Mouse (Mus musculus) bone marrow, adult 2 months (tissue): ENCODE results near the gene Morn5. TPM values are rescaled to one million over a fixed set of nuclear protein-coding genes. Genes with fewer than 3 reads are reported as not detected.

ENCODE experiments used
- H3K27ac ChIP-seq: fragments of 200-500 bp; 2 replicates; pipeline ENCODE4 v1.5.1; 2012; ENCODE audit warnings: low read depth, mild to moderate bottlenecking, control low read depth, inconsistent platforms, low read length; ENCODE audit not compliant: control insufficient read depth, poor library complexity, insufficient read depth
- H3K4me1 ChIP-seq: fragments of 200-500 bp; 2 replicates; pipeline ENCODE4 v1.6.1; 2011; ENCODE audit warnings: low read length; ENCODE audit not compliant: control insufficient read depth, insufficient read depth
- H3K4me3 ChIP-seq: fragments of 200-500 bp; replicated peaks from 2 replicates; pipeline ENCODE3; 2011; ENCODE audit warnings: mild to moderate bottlenecking, low read depth, low read length, control low read depth; ENCODE audit not compliant: control insufficient read depth
- CTCF ChIP-seq: fragments of 200-500 bp; IDR thresholded peaks from 2 replicates; pipeline ENCODE4 v1.5.1; 2011; ENCODE audit warnings: low read length, control low read depth; ENCODE audit not compliant: control insufficient read depth, insufficient read depth
- POLR2A ChIP-seq: fragments of 200-500 bp; IDR thresholded peaks from 2 replicates; pipeline ENCODE4 v1.6.1; 2011; ENCODE audit warnings: low read depth, mild to moderate bottlenecking, control low read depth, low read length, borderline replicate concordance; ENCODE audit not compliant: control insufficient read depth
- WGBS: fragments of 180-500 bp; shearing (Covaris S2); methylation state at CpG from one replicate; pipeline ENCODE4 v1.1.7; 2018; 5-methylcytosine and 5-hydroxymethylcytosine counted together
- polyA plus RNA-seq: library from polyadenylated mRNA; stranded (reverse); fragments of >200 nt; gene quantifications from 2 replicates; pipeline ENCODE4 v1.2.4, GENCODE M21; 2011; ENCODE audit warnings: low replicate concordance; ENCODE audit not compliant: missing spikeins, insufficient read depth, insufficient read length

Morn5 gene
- polyA plus RNA-seq, 1 experiment = not detected

GRCm38 (mm10) chr2:36048164-36048563 is 1.1 kb upstream of the Morn5 start:
- no peak overlapping the region for H3K27ac ChIP-seq
- no peaks in the 10 kb centered on the region; the same call in 1 of the 2 replicates for H3K4me1 ChIP-seq
- TF ChIP-seq CTCF (no peak), POLR2A (no peak)
- WGBS = 41% methylated on average over 8 of the region's 8 CpGs
- H3K4me3 ChIP-seq = peak overlapping the region; percentile 27

- H3K4me1 ChIP-seq = no peaks in the 10 kb centered on the region; the same call in 1 of the 2 replicates
- WGBS = 38% methylated on average over 10 of the region's 10 CpGs
- no peak for TF ChIP-seq CTCF
- no peak for TF ChIP-seq POLR2A
- H3K27ac ChIP-seq = no peak overlapping the region
- peak overlapping the region; percentile 33 for H3K4me3 ChIP-seq
Observed at GRCm38 (mm10) chr2:36049567-36049954, 303 bp downstream of the Morn5 start.

GRCm38 (mm10) chr2:36053249-36053648 is 4.0 kb downstream of the Morn5 start:
- no peak overlapping the region for H3K4me3 ChIP-seq
- H3K27ac ChIP-seq = no peak overlapping the region
- no peaks in the 10 kb centered on the region for H3K4me1 ChIP-seq
- WGBS = 78% methylated on average over 3 of the region's 3 CpGs
- TF ChIP-seq POLR2A (no peak), CTCF (no peak)

GRCm38 (mm10) chr2:36056248-36056647 is 7.0 kb downstream of the Morn5 start:
- TF ChIP-seq CTCF = no peak
- no peak for TF ChIP-seq POLR2A
- no peak overlapping the region for H3K27ac ChIP-seq
- H3K4me3 ChIP-seq = no peak overlapping the region
- H3K4me1 ChIP-seq = no peaks in the 10 kb centered on the region
- WGBS = 66% methylated on average over 3 of the region's 3 CpGs

- Histone ChIP-seq H3K4me3 (no peak overlapping the region), H3K4me1 (no peaks in the 10 kb centered on the region), H3K27ac (no peak overlapping the region)
- TF ChIP-seq CTCF (no peak), POLR2A (no peak)
- 78% methylated on average over 5 of the region's 5 CpGs for WGBS
Observed at GRCm38 (mm10) chr2:36061409-36061808, 12.2 kb downstream of the Morn5 start.

GRCm38 (mm10) chr2:36067132-36067531 is 17.9 kb downstream of the Morn5 start:
- WGBS = 80% methylated on average over 9 of the region's 9 CpGs
- Histone ChIP-seq H3K4me3 (no peak overlapping the region), H3K27ac (no peak overlapping the region), H3K4me1 (no peaks in the 10 kb centered on the region)
- TF ChIP-seq CTCF (no peak), POLR2A (no peak)

- no peak overlapping the region for H3K27ac ChIP-seq
- no peak for TF ChIP-seq POLR2A
- TF ChIP-seq CTCF = no peak
- 84% methylated on average over 8 of the region's 8 CpGs for WGBS
Observed at GRCm38 (mm10) chr2:36071660-36072305, 22.5 kb downstream of the Morn5 start.

GRCm38 (mm10) chr2:36073781-36074180 is 24.5 kb downstream of the Morn5 start:
- H3K27ac ChIP-seq = no peak overlapping the region
- no peaks in the 10 kb centered on the region for H3K4me1 ChIP-seq
- WGBS = 22% methylated on average over 3 of the region's 3 CpGs
- no peak overlapping the region for H3K4me3 ChIP-seq
- TF ChIP-seq CTCF = no peak
- no peak for TF ChIP-seq POLR2A

More at GRCm38 (mm10) chr2:36071660-36072305, 22.5 kb downstream of the Morn5 start:
- Histone ChIP-seq H3K4me3 (no peak overlapping the region), H3K4me1 (no peaks in the 10 kb centered on the region)

GRCm38 (mm10) chr2:36075210-36075609 is 26.0 kb downstream of the Morn5 start:
- Histone ChIP-seq H3K27ac (no peak overlapping the region), H3K4me3 (no peak overlapping the region), H3K4me1 (no peaks in the 10 kb centered on the region)
- 25% methylated on average over 5 of the region's 5 CpGs for WGBS
- no peak for TF ChIP-seq POLR2A
- TF ChIP-seq CTCF = no peak
